Mouse (Mus musculus): Measurements from ENCODE around the gene Xpa. TPM values are rescaled to one million over a fixed set of nuclear protein-coding genes. Genes with fewer than 3 reads are reported as not detected.
A peak's percentile ranks its signal among the peaks of the same experiment; 100 is the strongest.

Gene Xpa
- polyA plus RNA-seq, 1 experiment from 2014 or later, result 37.2 TPM

DNA sequence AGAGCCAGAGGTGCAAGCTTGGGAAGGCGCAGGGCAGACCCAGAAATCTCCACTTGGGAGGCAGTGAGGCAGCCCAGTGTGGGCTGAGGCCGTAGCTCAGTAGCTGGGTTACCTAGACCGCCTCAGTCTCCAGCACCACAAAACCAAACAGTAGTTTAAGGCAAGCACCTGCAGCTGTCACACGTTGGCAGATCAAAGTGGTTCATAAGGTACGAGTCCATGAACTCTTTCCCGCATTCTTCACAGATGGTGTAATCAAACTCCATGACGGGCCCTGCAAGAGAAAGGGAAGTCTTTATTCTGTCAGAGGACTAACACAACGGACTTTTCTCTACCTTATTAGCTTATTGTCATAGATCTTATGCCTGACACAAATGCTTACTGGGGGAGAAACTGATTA, 10.7 kb downstream of the Xpa start:
- ATAC-seq (replicated peaks), result no peak
- Histone ChIP-seq H3K4me3 (no peak overlapping the region), H3K9me3 (no peaks in the 10 kb centered on the region), H3K4me1 (no peaks in the 10 kb centered on the region), H3K9ac (no peak overlapping the region), H3K27me3 (replicated peaks) (no peaks in the 10 kb centered on the region), H3K36me3 (replicated peaks) (peaks cover 56% of the 10 kb centered on the region), H3K27ac (no peak overlapping the region), H3K4me2 (no peak overlapping the region)
- WGBS, result 83% methylated on average over 8 of the region's 8 CpGs

DNA sequence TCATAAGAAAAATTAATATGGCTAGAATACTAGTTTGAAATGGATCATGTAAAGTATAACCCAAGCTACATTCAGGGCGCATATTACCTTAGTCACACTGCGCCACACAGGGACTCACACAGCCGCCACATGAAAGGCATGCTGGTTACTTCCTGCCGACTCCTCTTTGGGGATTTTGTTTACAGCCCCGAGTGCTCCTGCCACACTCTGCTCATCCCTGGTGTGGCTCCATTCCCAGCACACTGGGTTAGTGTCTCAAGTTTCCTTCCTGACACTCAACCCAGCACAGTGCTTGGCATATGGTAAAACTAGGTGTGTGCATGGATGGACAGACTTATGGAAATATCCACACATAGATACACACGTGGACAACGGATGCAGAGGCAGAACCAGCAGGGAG, 13.9 kb downstream of the Xpa start:
- H3K9me3 ChIP-seq, result no peaks in the 10 kb centered on the region
- no peak overlapping the region for H3K9ac ChIP-seq
- no peaks in the 10 kb centered on the region for H3K4me1 ChIP-seq
- H3K4me2 ChIP-seq, result no peak overlapping the region
- WGBS, result 89% methylated on average over 7 of the region's 7 CpGs
- no peak overlapping the region for H3K4me3 ChIP-seq
- H3K27me3 ChIP-seq (replicated peaks), result no peaks in the 10 kb centered on the region
- H3K27ac ChIP-seq, result no peak overlapping the region
- ATAC-seq (replicated peaks), result no peak
- H3K36me3 ChIP-seq (replicated peaks), result peaks cover 64% of the 10 kb centered on the region

DNA sequence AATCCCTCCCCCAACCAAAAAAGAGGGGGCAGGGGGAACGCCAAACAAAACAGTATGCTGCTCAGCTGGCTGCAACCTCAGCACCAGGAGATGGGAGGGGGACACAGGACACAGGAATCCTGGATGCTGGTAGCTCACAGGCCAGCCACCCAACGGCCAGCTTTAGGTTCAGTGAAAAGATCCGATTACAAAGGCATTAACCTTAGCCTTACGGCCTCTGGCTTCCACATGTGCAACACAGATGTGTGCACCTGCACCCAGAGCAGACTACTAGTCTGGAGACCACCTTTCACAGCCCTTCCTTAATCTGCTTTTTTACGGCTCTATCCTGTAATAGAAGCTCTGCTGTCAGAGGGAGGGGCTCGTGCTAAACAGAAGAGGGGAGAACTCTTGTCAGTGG, 14.9 kb downstream of the Xpa start:
- no peaks in the 10 kb centered on the region for H3K9me3 ChIP-seq
- no peaks in the 10 kb centered on the region for H3K27me3 ChIP-seq (replicated peaks)
- H3K36me3 ChIP-seq (replicated peaks), result peaks cover 69% of the 10 kb centered on the region
- H3K9ac ChIP-seq, result no peak overlapping the region
- H3K4me1 ChIP-seq, result no peaks in the 10 kb centered on the region
- ATAC-seq (replicated peaks), result no peak
- WGBS, result 69% methylated on average over 6 of the region's 6 CpGs
- no peak overlapping the region for H3K27ac ChIP-seq
- no peak overlapping the region for H3K4me2 ChIP-seq
- no peak overlapping the region for H3K4me3 ChIP-seq

DNA sequence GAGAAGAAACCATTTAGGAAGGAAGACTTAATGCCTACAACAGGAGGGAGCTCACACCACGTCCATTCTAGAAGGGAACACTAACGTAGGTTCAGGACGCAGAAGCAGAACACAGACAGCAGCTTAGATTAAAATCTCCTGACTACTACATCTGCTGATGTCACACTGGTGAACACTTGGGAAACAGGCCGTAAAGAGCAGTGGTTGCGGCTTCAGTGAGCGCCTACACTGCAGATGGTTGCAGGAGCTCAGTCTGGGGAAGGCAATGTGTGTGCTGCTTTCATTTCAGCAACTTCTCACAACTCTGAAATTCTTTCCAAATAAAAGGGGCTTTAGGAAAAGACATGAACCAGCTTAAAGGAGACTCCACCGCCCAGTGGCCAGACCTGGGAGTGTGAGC, 18.6 kb downstream of the Xpa start:
- no peak overlapping the region for H3K27ac ChIP-seq
- H3K4me3 ChIP-seq, result no peak overlapping the region
- no peak for ATAC-seq (replicated peaks)
- H3K36me3 ChIP-seq (replicated peaks), result peaks cover 68% of the 10 kb centered on the region
- no peaks in the 10 kb centered on the region for H3K4me1 ChIP-seq
- no peaks in the 10 kb centered on the region for H3K27me3 ChIP-seq (replicated peaks)
- H3K9me3 ChIP-seq, result no peaks in the 10 kb centered on the region
- 86% methylated on average over 7 of the region's 7 CpGs for WGBS
- H3K4me2 ChIP-seq, result no peak overlapping the region
- H3K9ac ChIP-seq, result no peak overlapping the region

DNA sequence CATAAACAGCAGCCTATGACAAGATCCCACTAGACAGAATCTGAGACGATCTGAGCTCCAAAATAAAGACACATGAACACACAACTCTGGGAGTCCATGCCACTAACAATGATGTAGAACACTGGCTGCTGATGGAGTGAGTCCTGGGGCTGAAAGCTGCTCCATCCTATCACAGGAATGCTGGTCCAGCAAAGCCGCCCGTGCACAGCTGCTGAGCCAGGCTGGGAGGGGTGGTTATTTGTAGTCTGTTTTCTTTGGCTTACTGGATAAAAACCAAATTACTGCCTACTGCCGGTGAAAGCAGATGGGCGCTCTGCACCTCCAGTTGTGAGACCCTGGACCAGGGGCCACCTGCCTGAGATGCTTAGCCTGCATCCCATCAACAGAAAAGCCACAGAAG, 19.1 kb downstream of the Xpa start:
- Histone ChIP-seq H3K27ac (no peak overlapping the region), H3K27me3 (replicated peaks) (no peaks in the 10 kb centered on the region), H3K9me3 (no peaks in the 10 kb centered on the region), H3K4me1 (no peaks in the 10 kb centered on the region), H3K4me2 (no peak overlapping the region), H3K9ac (no peak overlapping the region), H3K4me3 (no peak overlapping the region), H3K36me3 (replicated peaks) (peaks cover 65% of the 10 kb centered on the region)
- WGBS, result 82% methylated on average over 5 of the region's 5 CpGs
- ATAC-seq (replicated peaks), result no peak

DNA sequence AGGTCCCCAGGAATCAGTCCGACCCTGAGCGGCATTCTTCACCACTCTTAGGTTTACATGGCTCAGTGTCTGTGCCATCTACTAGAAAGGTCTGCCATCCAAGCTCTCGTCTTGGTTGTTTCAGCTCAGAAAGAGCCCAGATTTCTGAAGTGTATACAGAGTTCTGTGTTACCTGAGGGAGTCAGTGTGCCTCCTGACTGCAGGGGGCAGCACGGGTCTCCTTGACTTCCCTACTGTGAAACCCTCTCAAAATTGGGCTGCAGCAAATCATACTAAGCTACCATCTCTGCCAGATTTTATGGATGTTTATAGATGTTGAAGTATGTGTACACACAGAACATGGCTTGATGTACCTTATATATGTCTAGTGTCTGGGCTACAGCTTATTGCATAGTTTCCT, 19.8 kb downstream of the Xpa start:
- H3K4me3 ChIP-seq, result no peak overlapping the region
- H3K27ac ChIP-seq, result no peak overlapping the region
- H3K4me2 ChIP-seq, result no peak overlapping the region
- no peaks in the 10 kb centered on the region for H3K27me3 ChIP-seq (replicated peaks)
- H3K36me3 ChIP-seq (replicated peaks), result peaks cover 69% of the 10 kb centered on the region
- H3K9ac ChIP-seq, result no peak overlapping the region
- no peaks in the 10 kb centered on the region for H3K4me1 ChIP-seq
- WGBS, result 74% methylated on average over 4 of the region's 4 CpGs
- H3K9me3 ChIP-seq, result no peaks in the 10 kb centered on the region
- ATAC-seq (replicated peaks), result no peak

DNA sequence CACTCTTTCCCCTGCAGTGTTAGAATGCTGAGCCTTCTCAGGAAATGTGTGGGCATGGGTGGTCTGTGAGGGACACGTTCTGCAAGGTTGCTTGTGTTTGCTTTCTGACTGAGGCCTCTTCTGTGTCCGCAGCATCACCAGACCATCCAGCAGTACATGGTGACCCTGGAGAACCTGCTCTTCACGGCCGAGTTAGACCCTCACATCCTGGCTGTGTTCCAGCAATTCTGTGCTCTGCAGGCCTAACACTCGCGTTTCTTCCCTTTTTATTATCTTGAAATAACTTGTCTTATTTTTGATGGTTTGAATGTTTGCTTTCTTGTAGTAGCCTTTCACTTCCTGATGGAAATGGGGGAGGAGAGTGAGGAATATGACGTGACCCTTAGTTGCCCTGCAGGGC, 24.4 kb downstream of the Xpa start:
- Histone ChIP-seq H3K36me3 (replicated peaks) (peaks cover 75% of the 10 kb centered on the region), H3K9ac (no peak overlapping the region), H3K9me3 (no peaks in the 10 kb centered on the region), H3K4me3 (no peak overlapping the region), H3K27me3 (replicated peaks) (no peaks in the 10 kb centered on the region), H3K4me1 (no peaks in the 10 kb centered on the region), H3K4me2 (no peak overlapping the region), H3K27ac (no peak overlapping the region)
- ATAC-seq (replicated peaks), result no peak
- WGBS, result 90% methylated on average over 7 of the region's 7 CpGs

DNA sequence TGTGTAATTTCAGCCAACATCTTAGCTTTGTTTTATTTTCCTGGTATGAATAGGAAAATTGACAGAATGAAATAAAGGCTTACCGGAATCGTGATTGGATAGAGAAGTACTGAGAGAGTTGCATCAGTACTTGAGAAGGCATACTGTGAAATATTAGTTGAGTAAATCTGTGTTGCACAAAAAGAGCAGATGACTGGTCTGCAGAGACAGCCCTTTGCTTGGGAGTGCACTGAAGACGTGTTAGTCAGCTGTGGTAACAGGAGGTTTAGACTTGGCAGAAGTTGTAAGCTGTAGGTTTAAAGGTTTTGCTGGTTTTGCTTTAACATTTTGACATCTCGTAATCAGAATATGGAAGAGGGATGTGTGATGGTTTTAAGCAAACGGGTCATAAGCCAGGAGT, 30.3 kb downstream of the Xpa start:
- Histone ChIP-seq H3K27ac (no peak overlapping the region), H3K9me3 (no peaks in the 10 kb centered on the region), H3K36me3 (replicated peaks) (peaks cover 78% of the 10 kb centered on the region), H3K4me2 (no peak overlapping the region), H3K27me3 (replicated peaks) (no peaks in the 10 kb centered on the region), H3K9ac (no peak overlapping the region), H3K4me1 (no peaks in the 10 kb centered on the region), H3K4me3 (no peak overlapping the region)
- 93% methylated on average over 5 of the region's 5 CpGs for WGBS
- no peak for ATAC-seq (replicated peaks)

DNA sequence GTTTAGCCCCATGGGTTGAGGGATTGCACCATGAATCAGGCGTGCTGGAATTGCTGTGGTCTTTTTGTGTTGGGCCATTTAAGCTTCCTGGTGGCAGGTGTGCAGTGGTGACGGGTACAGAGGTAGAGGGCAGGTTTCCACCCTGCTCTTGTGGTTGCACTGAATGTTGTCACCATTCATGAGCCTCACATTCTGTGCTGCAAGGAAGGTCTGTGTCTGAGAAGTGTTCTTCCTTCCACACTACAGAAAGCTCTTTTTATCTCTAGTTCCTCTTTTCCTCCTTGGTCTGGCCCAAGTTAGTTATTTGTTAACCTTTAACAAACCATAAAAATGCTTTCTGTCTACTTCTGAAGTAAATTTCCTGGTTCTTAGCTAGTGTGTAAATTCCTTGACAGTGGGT, 32.1 kb downstream of the Xpa start:
- Histone ChIP-seq H3K4me1 (no peaks in the 10 kb centered on the region), H3K36me3 (replicated peaks) (peaks cover 71% of the 10 kb centered on the region), H3K9me3 (no peaks in the 10 kb centered on the region), H3K27me3 (replicated peaks) (no peaks in the 10 kb centered on the region), H3K4me3 (no peak overlapping the region), H3K4me2 (no peak overlapping the region), H3K27ac (no peak overlapping the region), H3K9ac (no peak overlapping the region)
- 79% methylated on average over 2 of the region's 2 CpGs for WGBS
- no peak for ATAC-seq (replicated peaks)

DNA sequence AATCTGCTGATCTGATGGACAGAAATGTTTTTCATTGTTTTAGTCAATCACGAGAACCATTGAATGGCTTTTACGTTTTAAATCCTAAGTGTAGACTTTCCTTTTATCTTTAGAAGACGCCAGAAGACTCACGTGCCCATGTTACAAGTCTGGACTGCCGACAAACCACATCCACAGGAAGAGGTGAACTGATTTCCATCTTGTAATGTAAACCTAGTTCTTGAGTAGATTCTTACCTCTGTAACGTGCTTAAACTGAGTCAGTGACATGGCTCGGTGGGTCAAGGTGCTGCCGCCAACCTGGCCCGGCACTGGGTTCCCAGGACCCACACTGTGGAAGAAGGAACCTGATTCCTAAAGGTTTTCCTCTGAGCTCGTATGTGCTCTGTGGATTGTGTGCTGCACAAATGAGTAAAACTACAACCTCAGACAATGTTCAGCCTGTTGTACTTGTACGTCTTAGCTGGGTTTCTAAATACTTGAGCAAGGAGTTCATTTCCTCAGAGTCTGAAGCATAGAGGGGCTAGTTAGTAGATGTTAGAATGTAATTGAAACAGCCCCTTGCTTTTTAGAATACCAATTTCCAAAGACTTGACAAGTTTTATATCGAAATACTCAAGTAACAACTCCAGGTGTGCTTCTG, 44.1 kb downstream of the Xpa start:
- H3K36me3 ChIP-seq (replicated peaks), result peaks cover 57% of the 10 kb centered on the region
- no peak overlapping the region for H3K9ac ChIP-seq
- no peak overlapping the region for H3K4me2 ChIP-seq
- no peak overlapping the region for H3K4me3 ChIP-seq
- ATAC-seq (replicated peaks), result no peak
- no peaks in the 10 kb centered on the region for H3K27me3 ChIP-seq (replicated peaks)
- WGBS, result 95% methylated on average over 12 of the region's 12 CpGs
- H3K4me1 ChIP-seq, result no peaks in the 10 kb centered on the region
- no peak overlapping the region for H3K27ac ChIP-seq
- no peaks in the 10 kb centered on the region for H3K9me3 ChIP-seq

DNA sequence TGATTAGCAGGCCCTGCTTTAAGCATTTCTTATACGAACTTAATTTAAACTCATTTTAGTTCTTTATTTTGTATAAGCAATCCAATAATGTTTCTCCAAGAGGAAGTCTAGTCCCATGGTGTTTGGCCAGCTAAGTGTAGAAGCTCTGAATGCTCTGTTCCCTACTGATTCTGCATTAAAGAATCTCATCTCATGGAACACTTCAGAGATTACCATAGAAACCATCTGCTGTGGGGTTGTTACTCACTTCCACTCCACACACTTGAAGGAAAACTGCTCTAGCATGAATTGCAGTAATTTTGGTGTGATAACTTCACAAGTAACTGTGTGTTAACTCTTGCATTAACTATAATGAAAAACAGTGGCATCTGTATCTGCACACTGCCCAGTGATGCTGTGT, 49.2 kb downstream of the Xpa start:
- no peaks in the 10 kb centered on the region for H3K4me1 ChIP-seq
- no peaks in the 10 kb centered on the region for H3K27me3 ChIP-seq (replicated peaks)
- no peak for ATAC-seq (replicated peaks)
- H3K9ac ChIP-seq, result no peak overlapping the region
- no peak overlapping the region for H3K27ac ChIP-seq
- no peaks in the 10 kb centered on the region for H3K9me3 ChIP-seq
- H3K36me3 ChIP-seq (replicated peaks), result peaks cover 27% of the 10 kb centered on the region
- WGBS, result 87% methylated on average over 1 of the region's 1 CpGs
- H3K4me3 ChIP-seq, result no peak overlapping the region
- H3K4me2 ChIP-seq, result no peak overlapping the region

DNA sequence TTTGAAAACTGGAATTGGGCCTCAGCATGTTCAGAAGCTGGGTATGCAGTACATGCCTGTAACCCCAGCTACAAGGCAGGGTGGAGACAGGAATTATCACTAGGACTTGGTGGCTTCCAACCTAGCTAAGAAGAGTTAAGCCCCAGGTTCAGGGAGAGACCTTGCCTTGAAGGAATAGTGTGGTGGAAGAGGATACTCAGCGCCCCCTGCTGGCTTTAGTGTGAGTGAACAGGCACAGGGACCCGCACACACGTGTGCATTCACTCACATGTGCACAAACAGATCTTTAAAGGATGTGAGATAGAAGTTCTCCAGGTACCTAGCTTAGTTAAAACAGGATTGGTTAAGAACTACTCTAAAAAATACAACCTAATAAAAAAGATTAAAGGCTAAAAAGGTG, 51.8 kb downstream of the Xpa start:
- Histone ChIP-seq H3K4me2 (no peak overlapping the region), H3K9me3 (no peaks in the 10 kb centered on the region), H3K27ac (no peak overlapping the region), H3K4me1 (peaks cover 17% of the 10 kb centered on the region), H3K36me3 (replicated peaks) (peaks cover 12% of the 10 kb centered on the region; the same call in 1 of the 2 replicates), H3K4me3 (no peak overlapping the region), H3K9ac (no peak overlapping the region), H3K27me3 (replicated peaks) (no peaks in the 10 kb centered on the region)
- ATAC-seq (replicated peaks), result no peak
- 74% methylated on average over 3 of the region's 3 CpGs for WGBS

DNA sequence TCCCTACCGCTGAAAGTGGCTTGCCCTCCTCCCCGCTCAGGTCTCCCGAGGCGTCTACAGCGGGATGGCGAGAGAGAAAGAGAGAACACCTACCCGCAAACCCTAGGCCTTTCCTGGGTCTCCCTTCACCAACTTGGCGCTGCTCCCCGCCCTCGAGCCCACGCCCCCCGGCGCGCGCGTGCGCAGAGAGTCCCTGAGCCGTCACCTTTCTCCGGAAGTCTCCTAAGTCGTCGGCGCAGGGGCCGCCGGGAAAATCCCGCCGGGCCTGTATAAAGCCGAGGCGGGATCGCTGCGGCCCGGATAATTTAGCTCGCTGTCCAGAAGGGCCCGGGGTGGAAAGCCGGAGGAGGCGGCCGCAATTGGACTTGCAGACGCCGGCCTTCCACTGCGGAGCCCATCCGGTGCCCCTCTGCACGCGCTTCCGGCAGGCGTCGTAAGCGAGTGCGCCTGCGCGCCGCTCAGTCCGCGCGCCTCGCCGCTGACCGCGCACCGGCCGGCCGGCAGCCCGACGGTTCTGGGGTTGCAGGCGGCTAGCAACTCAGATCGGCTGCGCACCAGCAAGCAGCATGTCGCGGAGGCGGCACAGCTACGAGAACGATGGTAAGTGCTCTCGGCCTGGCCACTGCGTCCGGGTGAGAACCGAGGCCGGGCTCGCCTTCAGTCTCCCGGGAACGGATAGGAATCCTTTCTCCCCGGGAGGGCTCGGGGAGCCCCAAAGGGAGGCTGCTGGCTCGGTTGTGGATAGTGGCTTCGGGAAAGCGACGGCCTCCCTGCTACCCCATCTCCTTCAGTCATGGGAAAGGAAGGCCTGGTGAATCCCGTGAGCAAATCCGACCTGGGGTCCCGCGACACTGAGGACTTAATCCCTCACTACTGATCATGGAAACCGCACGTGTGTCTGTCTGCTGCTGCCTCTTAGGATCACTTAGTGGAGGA, 57.6 kb downstream of the Xpa start, which contains the start of the genes Ncbp1 and Tstd2:
Gene Ncbp1, plus strand, starts transcription at position 327 of the 936 bp plus-strand sequence.
Gene Tstd2, minus strand, starts transcription at position 408 of the 936 bp plus-strand sequence.
- no peaks in the 10 kb centered on the region for H3K27me3 ChIP-seq (replicated peaks)
- peak within 1 kb of the TSS; percentile 96 for H3K27ac ChIP-seq
- H3K36me3 ChIP-seq (replicated peaks), result peaks cover 5% of the 10 kb centered on the region
- peak within 1 kb of the TSS; percentile 94 for H3K4me3 ChIP-seq
- H3K4me1 ChIP-seq, result peaks cover 35% of the 10 kb centered on the region
- peak within 1 kb of the TSS; percentile 98 for H3K9ac ChIP-seq
- ATAC-seq (replicated peaks), result peak; percentile 93
- peak within 1 kb of the TSS; percentile 81 for H3K4me2 ChIP-seq
- no peaks in the 10 kb centered on the region for H3K9me3 ChIP-seq
- WGBS, result under 1% methylated on average over 61 of the region's 90 CpGs
